Mouse (Mus musculus): ENCODE measurements at regions not wholly inside any gene's neighbourhood (a gene's known extent, or its start where the extent isn't known, plus 50 kb on each side); places are given as distances from the start of the nearest gene placed in this dataset.
A peak's percentile ranks its signal among the peaks of the same experiment; 100 is the strongest.

GRCm38 (mm10) chr4:93935692-93936091, 600.4 kb upstream of the Tusc1 start:
- DNase-seq (ENCODE audit: inconsistent ontology term): no peak

DNA sequence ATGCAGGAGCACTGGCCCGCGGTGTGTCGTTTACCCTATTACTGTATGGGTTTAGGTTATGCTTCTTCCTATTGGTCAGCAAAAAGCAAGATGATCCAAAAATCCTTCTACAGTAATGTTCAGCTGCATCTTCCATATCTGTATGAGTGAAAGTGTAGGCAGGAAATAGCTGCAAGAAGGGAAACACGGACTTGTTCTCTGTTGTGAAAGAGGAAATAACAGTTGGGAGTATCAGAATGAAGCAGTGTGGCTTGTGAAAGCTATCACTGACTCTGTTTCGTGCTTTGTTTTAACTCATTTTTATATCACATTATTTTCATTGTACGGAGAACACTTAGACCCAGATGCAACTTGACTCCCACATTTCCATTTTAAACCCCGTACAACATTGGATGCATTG, 591.8 kb upstream of the Tusc1 start:
- no peak for DNase-seq (ENCODE audit: inconsistent ontology term)

- DNase-seq (ENCODE audit: inconsistent ontology term): no peak
These were observed 589.1 kb upstream of the Tusc1 start for GRCm38 (mm10) chr4:93924402-93924801.

DNA sequence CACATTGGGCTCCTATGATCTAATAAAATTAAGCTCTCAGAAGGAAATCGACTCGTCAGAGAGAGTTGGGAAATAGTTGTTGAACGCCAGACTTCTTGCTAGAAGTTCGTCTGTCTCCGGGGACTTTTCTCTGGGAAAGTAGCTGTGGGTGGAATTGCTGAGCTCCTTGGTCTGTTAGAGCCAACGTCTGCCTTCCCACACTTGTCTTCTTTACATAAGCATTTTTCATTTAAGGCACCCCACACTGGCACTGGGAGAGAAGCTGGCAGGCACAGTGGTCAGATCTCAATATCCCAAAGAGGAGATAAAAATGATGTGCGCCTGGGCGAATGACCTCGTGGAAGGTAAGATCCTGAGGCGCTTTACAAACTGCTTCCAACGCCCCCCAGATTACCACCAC, 551.3 kb upstream of the Tusc1 start:
- DNase-seq (ENCODE audit: inconsistent ontology term): no peak

DNA sequence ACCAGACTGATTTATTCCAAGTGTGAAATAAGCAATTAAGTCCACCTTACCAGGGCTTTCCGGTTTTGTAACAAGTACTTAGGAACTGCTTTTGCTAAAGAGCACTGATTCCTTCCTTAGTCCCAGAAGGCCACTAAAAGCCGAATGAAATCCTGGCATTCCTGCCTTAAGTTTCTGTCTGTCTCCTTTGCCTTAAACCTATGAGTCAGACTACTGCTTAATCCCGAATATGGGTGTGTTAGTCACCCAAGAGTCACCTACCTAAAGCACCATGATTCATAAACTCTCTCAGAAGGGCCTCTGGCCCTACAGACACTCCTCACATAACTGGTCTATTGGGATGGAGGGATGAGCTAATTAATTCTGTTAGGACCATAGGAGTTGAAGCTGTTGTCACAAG, 546.0 kb upstream of the Tusc1 start:
- peak; percentile 5 for DNase-seq (ENCODE audit: inconsistent ontology term)

- DNase-seq (ENCODE audit: inconsistent ontology term): peak; percentile 5
These were observed 544.1 kb upstream of the Tusc1 start for GRCm38 (mm10) chr4:93879351-93879872.

DNA sequence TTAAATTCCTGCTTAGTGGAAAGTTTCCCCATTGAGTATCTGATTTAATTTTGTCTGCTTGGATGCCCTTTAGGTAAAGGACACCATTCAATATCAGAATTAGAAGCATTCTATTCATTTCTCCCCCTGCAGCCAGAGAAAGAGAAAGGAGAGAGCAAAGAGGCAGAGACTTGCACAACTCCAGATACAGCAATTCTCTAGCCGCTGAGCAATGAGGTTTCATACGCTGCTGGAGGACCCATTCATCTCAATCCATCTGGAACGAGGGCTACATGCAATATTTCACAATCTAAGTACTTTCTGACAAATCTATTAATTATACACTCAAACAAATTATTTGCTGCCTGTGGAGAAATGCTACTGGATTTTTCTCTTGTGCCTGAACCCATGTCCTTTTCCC, 538.0 kb upstream of the Tusc1 start:
- peak; percentile 19 for DNase-seq (ENCODE audit: inconsistent ontology term)

GRCm38 (mm10) chr4:93853451-93853850, 518.1 kb upstream of the Tusc1 start:
- DNase-seq (ENCODE audit: inconsistent ontology term): no peak

- no peak for DNase-seq (ENCODE audit: inconsistent ontology term)
These were observed 513.9 kb upstream of the Tusc1 start for GRCm38 (mm10) chr4:93849178-93849577.

DNA sequence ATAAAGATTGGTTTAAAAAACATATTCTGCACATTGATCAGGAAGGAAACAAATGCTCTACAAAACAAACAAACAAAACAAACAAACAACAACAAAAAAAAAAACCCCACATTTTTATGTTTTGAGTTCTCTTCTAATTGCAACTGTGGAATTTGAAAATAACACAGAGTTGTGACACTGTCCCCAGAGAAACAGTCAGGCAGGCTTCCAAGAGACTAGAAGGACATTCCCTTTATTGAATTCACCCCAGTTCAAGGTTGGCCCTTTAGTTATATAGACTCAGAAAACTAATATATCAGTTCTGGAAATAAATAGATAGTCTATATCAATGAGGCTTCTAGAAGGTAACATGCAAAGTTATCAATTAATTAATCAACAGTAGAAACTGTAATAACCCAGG, 495.4 kb upstream of the Tusc1 start:
- DNase-seq (ENCODE audit: inconsistent ontology term): no peak

DNA sequence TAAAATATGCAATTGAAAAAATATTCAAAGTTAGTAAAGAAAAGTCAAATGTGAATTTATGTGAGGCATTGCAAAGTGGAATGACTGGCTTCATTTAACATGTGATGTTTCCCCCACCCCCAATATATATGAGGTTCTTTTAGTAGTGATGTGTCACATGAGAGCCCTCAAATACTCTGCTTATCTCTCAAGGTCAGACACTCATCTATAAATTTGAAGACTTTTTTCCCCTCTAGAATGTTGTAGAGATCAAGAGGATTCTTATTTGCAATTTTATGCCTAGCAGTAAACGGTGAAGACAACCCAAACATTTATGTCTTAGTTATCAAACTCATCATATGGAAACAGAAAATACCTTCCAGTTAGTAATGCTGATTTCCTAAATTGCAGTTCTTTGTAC, 457.8 kb upstream of the Tusc1 start:
- DNase-seq (ENCODE audit: inconsistent ontology term): no peak

- no peak for DNase-seq (ENCODE audit: inconsistent ontology term)
These were observed 454.8 kb upstream of the Tusc1 start for GRCm38 (mm10) chr4:93790157-93790556.

DNA sequence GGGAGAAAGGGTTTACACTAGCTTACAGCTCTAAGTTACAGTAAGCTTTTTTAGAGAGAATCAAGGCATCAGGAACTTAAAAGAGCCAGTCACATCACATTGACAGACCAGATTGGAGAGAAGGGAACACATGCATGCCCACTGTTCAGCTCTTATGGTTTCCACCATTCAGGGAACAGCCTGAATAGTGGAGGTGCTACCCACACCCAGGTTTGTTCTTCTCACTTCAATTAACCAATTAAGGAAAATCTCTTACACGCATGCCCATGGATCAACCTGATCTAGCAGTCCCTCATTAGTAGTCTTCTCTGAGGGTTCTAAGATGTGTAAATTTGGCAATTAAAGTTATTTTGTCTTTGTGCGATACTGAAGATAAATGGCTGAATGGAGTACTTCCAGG, 419.2 kb upstream of the Tusc1 start:
- no peak for DNase-seq (ENCODE audit: inconsistent ontology term)

DNA sequence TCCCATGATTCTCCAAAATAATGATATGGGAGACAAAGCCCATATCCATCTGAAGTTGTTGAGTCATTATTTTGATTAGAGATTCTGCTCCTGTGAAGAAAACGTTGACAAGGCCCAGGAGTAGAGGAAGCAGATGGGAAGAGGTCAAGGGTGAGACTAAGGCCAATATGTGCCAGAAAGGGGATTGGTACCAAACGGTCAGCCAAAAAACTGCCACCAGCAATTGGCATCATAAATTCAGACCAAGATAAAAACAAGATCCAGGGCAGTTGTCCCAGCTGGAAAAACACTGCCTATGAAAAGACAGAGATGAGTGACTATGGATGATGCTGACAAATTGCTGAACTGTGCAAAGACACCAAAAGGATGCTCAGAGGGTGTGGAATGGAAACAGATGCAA, 411.0 kb upstream of the Tusc1 start:
- DNase-seq (ENCODE audit: inconsistent ontology term): no peak

DNA sequence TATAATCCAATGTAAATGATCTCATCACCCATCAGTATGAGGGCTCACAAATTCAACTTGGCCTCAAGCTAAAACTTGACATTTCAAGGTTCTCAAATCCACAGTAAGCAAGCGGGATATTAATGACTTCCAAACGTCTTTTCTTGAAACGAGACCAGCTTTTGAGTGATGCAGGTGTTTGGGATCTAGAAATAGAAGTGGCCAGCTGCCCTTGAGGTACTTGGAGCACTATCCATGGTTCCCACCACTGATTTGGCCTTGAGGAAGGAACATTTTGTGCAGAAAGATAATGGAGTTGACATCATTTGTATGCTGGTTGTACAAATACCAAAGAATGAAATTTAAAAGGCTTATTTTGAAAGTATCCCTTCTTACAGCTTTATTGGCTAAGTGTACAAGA, 378.4 kb upstream of the Tusc1 start:
- no peak for DNase-seq (ENCODE audit: inconsistent ontology term)

GRCm38 (mm10) chr4:93676403-93677039, 341.2 kb upstream of the Tusc1 start:
- no peak for DNase-seq (ENCODE audit: inconsistent ontology term)

- peak; percentile 33 for DNase-seq (ENCODE audit: inconsistent ontology term)
These were observed 340.6 kb upstream of the Tusc1 start for GRCm38 (mm10) chr4:93675739-93676402.

DNA sequence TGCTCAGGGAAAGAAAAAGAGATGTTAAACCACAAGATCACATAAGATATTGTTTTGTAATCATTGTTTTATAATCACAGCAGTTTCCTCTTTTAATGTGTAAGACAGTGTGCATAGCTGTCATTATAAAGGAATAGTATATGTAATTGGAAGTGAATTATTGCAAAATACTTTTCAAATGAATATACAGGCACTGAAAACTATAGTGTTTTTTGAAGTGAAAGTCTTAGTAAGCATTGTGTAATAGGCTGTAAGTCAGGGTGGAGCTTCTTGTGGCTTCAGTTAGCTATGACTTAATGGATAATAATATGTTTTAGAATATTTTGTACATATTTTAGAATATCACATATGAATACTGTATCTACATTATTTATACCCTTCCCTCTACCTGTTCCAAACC, 333.7 kb upstream of the Tusc1 start:
- no peak for DNase-seq (ENCODE audit: inconsistent ontology term)

- no peak for DNase-seq (ENCODE audit: inconsistent ontology term)
These were observed 329.0 kb upstream of the Tusc1 start for GRCm38 (mm10) chr4:93664293-93664692.

DNA sequence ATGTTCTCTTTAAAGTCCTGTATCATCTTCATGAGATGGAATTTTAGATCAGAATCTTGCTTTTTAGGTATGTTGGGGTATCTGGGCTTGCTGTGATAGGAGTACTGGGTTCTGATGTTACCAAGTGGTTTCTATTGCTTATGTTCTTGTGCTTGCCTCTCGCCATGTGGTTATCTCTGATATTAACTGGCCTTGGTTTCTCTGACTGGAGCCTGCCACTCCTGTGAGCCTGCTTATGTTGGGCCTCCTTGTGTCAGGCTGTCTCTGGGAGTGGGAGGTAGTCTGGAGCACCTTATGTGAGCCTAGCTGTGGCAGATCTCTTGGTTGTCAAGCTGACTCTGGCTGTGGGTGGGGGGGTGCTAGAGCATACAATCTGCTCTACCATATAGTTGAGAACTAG, 302.9 kb upstream of the Tusc1 start:
- no peak for DNase-seq (ENCODE audit: inconsistent ontology term)

GRCm38 (mm10) chr4:93598474-93598873, 263.2 kb upstream of the Tusc1 start:
- no peak for DNase-seq (ENCODE audit: inconsistent ontology term)

- no peak for DNase-seq (ENCODE audit: inconsistent ontology term)
These were observed 249.0 kb upstream of the Tusc1 start for GRCm38 (mm10) chr4:93584328-93584727.

- no peak for DNase-seq (ENCODE audit: inconsistent ontology term)
These were observed 248.5 kb upstream of the Tusc1 start for GRCm38 (mm10) chr4:93583670-93584303.
